Mouse (Mus musculus): ENCODE results near the gene Zbtb7a. TPM values are rescaled to one million over a fixed set of nuclear protein-coding genes. Genes with fewer than 3 reads are reported as not detected.
A peak's percentile ranks its signal among the peaks of the same experiment; 100 is the strongest.
"Not testable (repeated sequence)": the region's sequence is repeated elsewhere in the genome, so short reads cannot be mapped to it uniquely, and the experiment has no call there.

Zbtb7a gene
- polyA plus RNA-seq, 1 experiment from 2014 or later: 57.6 TPM

GRCm38 (mm10) chr10:81152609-81153008, 17.6 kb downstream of the Zbtb7a start:
- ATAC-seq (ENCODE audit: insufficient number of reproducible peaks, low FRiP score, low TSS enrichment, low read depth): no peak
- H3K27ac ChIP-seq (replicated peaks): no peak overlapping the region; the same call in 1 of the 2 replicates
- no peaks in the 10 kb centered on the region for H3K27me3 ChIP-seq
- no peaks in the 10 kb centered on the region for H3K9me3 ChIP-seq (replicated peaks)
- H3K4me3 ChIP-seq (replicated peaks): no peak overlapping the region
- H3K9ac ChIP-seq: no peak overlapping the region
- WGBS: 67% methylated on average over 12 of the region's 12 CpGs
- peaks cover 82% of the 10 kb centered on the region for H3K36me3 ChIP-seq
- peaks cover 10% of the 10 kb centered on the region; the same call in 1 of the 2 replicates for H3K4me1 ChIP-seq
- H3K4me2 ChIP-seq (replicated peaks): no peak overlapping the region

- Histone ChIP-seq H3K9me3 (replicated peaks) (no peaks in the 10 kb centered on the region), H3K4me3 (replicated peaks) (no peak overlapping the region), H3K4me2 (replicated peaks) (no peak overlapping the region), H3K27ac (replicated peaks) (peak overlapping the region; percentile 18; the same call in 1 of the 2 replicates), H3K9ac (no peak overlapping the region), H3K27me3 (no peaks in the 10 kb centered on the region), H3K36me3 (peaks cover 80% of the 10 kb centered on the region), H3K4me1 (peaks cover 10% of the 10 kb centered on the region; the same call in 1 of the 2 replicates)
- WGBS: 88% methylated on average over 12 of the region's 12 CpGs
- no peak for ATAC-seq (ENCODE audit: insufficient number of reproducible peaks, low FRiP score, low TSS enrichment, low read depth)
These were observed 19.3 kb downstream of the Zbtb7a start for GRCm38 (mm10) chr10:81154313-81154712.

GRCm38 (mm10) chr10:81154736-81155135, 19.7 kb downstream of the Zbtb7a start:
- H3K27ac ChIP-seq (replicated peaks): peak overlapping the region; percentile 18
- no peaks in the 10 kb centered on the region for H3K27me3 ChIP-seq
- H3K36me3 ChIP-seq: peaks cover 77% of the 10 kb centered on the region
- H3K4me2 ChIP-seq (replicated peaks): no peak overlapping the region
- H3K9me3 ChIP-seq (replicated peaks): no peaks in the 10 kb centered on the region
- 64% methylated on average over 6 of the region's 6 CpGs for WGBS
- H3K9ac ChIP-seq: no peak overlapping the region
- peaks cover 10% of the 10 kb centered on the region; the same call in 1 of the 2 replicates for H3K4me1 ChIP-seq
- no peak for ATAC-seq (ENCODE audit: insufficient number of reproducible peaks, low FRiP score, low TSS enrichment, low read depth)
- no peak overlapping the region for H3K4me3 ChIP-seq (replicated peaks)

DNA sequence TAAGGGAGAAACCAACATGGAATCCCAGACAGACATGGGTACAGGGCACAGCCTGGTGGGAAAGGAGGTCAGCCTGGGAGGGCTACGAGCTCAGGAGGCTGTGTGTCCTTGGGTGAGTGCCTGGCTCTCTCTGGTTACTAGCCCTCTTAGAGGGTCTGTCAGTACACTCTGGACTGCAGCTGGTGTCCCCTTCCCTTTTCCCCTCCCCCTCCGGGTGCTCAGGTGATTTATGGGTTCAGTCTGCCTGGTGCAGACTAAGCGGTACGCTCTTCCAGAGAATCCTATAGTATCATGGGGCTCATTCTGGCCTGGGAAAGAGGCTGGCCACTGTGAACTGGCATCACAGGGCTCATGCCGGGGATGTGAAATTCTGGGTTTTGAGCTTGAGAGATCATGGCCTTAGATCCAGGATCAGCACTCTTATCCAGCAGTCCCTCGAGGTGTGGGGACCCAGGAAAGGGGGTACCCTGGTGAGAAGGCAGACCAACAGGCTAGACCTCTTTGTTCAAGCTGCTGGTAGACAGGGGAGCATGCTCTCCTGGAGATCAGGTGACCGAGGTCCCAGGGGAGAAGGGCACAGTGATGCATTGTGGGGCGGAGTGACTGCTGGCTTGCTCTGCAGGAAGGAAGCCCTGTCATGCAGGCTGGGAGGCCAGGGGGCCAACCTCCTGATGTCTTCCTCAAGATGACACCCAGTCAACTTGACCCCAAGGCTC, 26.7 kb downstream of the Zbtb7a start:
- no peak for ATAC-seq (ENCODE audit: insufficient number of reproducible peaks, low FRiP score, low TSS enrichment, low read depth)
- no peaks in the 10 kb centered on the region for H3K27me3 ChIP-seq
- no peak overlapping the region for H3K4me2 ChIP-seq (replicated peaks)
- H3K4me3 ChIP-seq (replicated peaks): no peak overlapping the region
- H3K9ac ChIP-seq: no peak overlapping the region
- peaks cover 10% of the 10 kb centered on the region for H3K4me1 ChIP-seq
- 88% methylated on average over 8 of the region's 8 CpGs for WGBS
- no peaks in the 10 kb centered on the region for H3K9me3 ChIP-seq (replicated peaks)
- no peak overlapping the region for H3K27ac ChIP-seq (replicated peaks)
- peaks cover 69% of the 10 kb centered on the region for H3K36me3 ChIP-seq

- Histone ChIP-seq H3K9me3 (replicated peaks) (no peaks in the 10 kb centered on the region), H3K4me2 (replicated peaks) (no peak overlapping the region), H3K4me1 (peaks cover 14% of the 10 kb centered on the region), H3K27me3 (no peaks in the 10 kb centered on the region), H3K4me3 (replicated peaks) (no peak overlapping the region), H3K9ac (no peak overlapping the region), H3K27ac (replicated peaks) (no peak overlapping the region), H3K36me3 (peaks cover 64% of the 10 kb centered on the region)
- WGBS: 72% methylated on average over 2 of the region's 2 CpGs
- no peak for ATAC-seq (ENCODE audit: insufficient number of reproducible peaks, low FRiP score, low TSS enrichment, low read depth)
These were observed 27.3 kb downstream of the Zbtb7a start for GRCm38 (mm10) chr10:81162318-81162652.

- Histone ChIP-seq H3K9ac (no peak overlapping the region), H3K9me3 (replicated peaks) (no peaks in the 10 kb centered on the region), H3K36me3 (peaks cover 40% of the 10 kb centered on the region), H3K4me1 (peaks cover 23% of the 10 kb centered on the region), H3K4me3 (replicated peaks) (no peak overlapping the region), H3K4me2 (replicated peaks) (no peak overlapping the region), H3K27me3 (no peaks in the 10 kb centered on the region), H3K27ac (replicated peaks) (no peak overlapping the region)
- 80% methylated on average over 8 of the region's 8 CpGs for WGBS
- no peak for ATAC-seq (ENCODE audit: insufficient number of reproducible peaks, low FRiP score, low TSS enrichment, low read depth)
These were observed 30.1 kb downstream of the Zbtb7a start for GRCm38 (mm10) chr10:81165118-81165517.

DNA sequence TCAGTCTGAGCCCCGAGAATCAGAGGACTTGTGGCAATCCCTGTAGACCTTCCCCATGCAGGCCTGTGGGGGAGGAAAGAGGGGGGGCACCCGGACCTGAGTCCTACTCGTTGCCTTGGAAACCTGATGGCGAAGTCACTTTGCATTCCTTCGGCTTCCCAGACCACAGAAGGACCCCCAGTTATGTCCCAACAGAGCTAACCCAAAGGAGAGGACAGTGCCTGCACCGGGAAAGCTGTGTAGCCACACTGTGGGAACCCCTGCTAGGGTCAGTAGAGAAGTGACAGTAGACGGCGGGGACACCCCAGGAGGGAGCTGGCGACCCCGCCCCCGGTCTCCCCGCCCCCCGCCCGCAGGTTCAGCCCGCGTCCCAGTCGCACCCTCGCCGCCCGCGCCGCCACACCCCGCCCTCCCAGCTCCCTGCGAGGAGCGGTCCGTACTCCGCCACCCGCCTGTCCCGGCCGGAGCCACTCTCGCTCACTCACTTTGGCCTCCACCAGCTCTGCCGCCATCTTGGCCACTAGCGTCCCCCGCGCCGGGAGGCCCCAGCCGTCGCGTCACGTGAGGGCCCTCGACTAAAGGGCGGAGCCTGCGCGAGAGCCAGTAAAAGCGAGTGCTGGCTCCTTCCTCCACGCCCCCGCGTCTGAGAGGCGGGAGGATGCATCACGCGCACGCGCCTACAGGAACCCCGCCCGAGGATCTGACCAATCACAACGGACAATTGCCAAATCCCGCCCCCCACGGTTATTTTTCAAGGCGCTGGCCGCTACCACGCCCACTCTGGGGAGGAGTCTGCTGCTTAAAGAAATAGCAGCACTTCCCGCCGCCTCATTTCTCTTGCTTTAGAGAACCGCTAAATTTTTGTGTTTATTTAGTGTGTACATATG, 32.4 kb downstream of the Zbtb7a start, which contains the start of gene Pias4:
TSS of gene Pias4 (minus strand) at position 724 of the 887 bp plus-strand sequence.
- H3K27me3 ChIP-seq: no peaks in the 10 kb centered on the region
- peak within 1 kb of the TSS; percentile 89 for H3K27ac ChIP-seq (replicated peaks)
- ATAC-seq (ENCODE audit: insufficient number of reproducible peaks, low FRiP score, low TSS enrichment, low read depth): peak; percentile 89
- H3K9ac ChIP-seq: peak within 1 kb of the TSS; percentile 72
- under 1% methylated on average over 63 of the region's 64 CpGs for WGBS
- H3K4me2 ChIP-seq (replicated peaks): peak within 1 kb of the TSS; percentile 65
- H3K4me1 ChIP-seq: peaks cover 19% of the 10 kb centered on the region
- H3K9me3 ChIP-seq (replicated peaks): no peaks in the 10 kb centered on the region
- peaks cover 17% of the 10 kb centered on the region for H3K36me3 ChIP-seq
- peak within 1 kb of the TSS; percentile 72 for H3K4me3 ChIP-seq (replicated peaks)

- Histone ChIP-seq H3K27ac (replicated peaks) (peak overlapping the region; percentile 89), H3K4me1 (peaks cover 19% of the 10 kb centered on the region), H3K27me3 (no peaks in the 10 kb centered on the region), H3K4me3 (replicated peaks) (peak overlapping the region; percentile 72), H3K9ac (no peak overlapping the region; the same call in 1 of the 2 replicates), H3K4me2 (replicated peaks) (peak overlapping the region; percentile 65), H3K9me3 (replicated peaks) (no peaks in the 10 kb centered on the region), H3K36me3 (peaks cover 13% of the 10 kb centered on the region)
- 7% methylated on average over 5 of the region's 5 CpGs for WGBS
- peak; percentile 52 for ATAC-seq (ENCODE audit: insufficient number of reproducible peaks, low FRiP score, low TSS enrichment, low read depth)
These were observed 33.0 kb downstream of the Zbtb7a start for GRCm38 (mm10) chr10:81168087-81168431.

- peak; percentile 51 for ATAC-seq (ENCODE audit: insufficient number of reproducible peaks, low FRiP score, low TSS enrichment, low read depth)
- 0 out of 2 replicates have a peak overlapping the region, but pooled peaks have one; percentile 4 for H3K9ac ChIP-seq
- peaks cover 24% of the 10 kb centered on the region for H3K4me1 ChIP-seq
- H3K27me3 ChIP-seq: no peaks in the 10 kb centered on the region
- peak overlapping the region; percentile 65 for H3K4me2 ChIP-seq (replicated peaks)
- peak overlapping the region; percentile 89 for H3K27ac ChIP-seq (replicated peaks)
- H3K36me3 ChIP-seq: peaks cover 7% of the 10 kb centered on the region
- H3K4me3 ChIP-seq (replicated peaks): peak overlapping the region; percentile 72
- H3K9me3 ChIP-seq (replicated peaks): no peaks in the 10 kb centered on the region
- 2% methylated on average over 29 of the region's 29 CpGs for WGBS
These were observed 33.7 kb downstream of the Zbtb7a start for GRCm38 (mm10) chr10:81168521-81169244.

DNA sequence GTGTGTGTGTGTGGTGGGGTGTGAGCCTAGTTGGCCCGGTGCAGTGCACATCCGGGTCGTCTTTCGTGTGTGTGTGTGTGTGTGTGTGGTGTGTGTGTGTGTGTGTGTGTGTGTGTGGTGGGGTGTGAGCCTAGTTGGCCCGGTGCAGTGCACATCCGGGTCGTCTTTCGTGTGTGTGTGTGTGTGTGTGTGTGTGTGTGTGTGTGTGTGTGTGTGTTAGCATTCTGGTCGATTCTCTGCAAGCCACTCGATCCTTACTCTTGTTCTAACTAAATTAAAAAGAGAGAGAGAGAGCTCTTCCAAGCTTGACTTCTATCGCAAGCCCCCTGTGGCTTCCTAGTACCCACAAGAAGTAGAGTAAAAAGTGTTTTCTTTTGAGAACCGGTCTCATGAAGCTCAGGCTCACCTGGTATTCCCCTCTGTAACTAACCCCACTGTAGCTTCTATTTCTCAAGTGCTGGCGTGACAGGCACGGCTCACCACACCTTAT, 34.4 kb downstream of the Zbtb7a start:
- not testable (repeated sequence) for H3K9ac ChIP-seq; H3K27me3 ChIP-seq; ATAC-seq (ENCODE audit: insufficient number of reproducible peaks, low FRiP score, low TSS enrichment, low read depth); H3K27ac ChIP-seq (replicated peaks); H3K9me3 ChIP-seq (replicated peaks); H3K36me3 ChIP-seq
- Histone ChIP-seq H3K4me3 (replicated peaks) (0 out of 2 replicates have a peak overlapping the region, but pooled peaks have one; percentile 6), H3K4me2 (replicated peaks) (peak overlapping the region; percentile 65), H3K4me1 (peaks cover 30% of the 10 kb centered on the region)
- WGBS: 33% methylated on average over 9 of the region's 14 CpGs

All from embryonic facial prominence, embryonic 15.5 days (tissue).